Mouse (Mus musculus): Measurements from ENCODE around the gene Gm32742. TPM values are rescaled to one million over a fixed set of nuclear protein-coding genes. Genes with fewer than 3 reads are reported as not detected.
A peak's percentile ranks its signal among the peaks of the same experiment; 100 is the strongest.

Gm32742 gene
- 0.04 TPM in 1 of 2 replicates, not detected in the other for polyA plus RNA-seq (2014; fragmentation: Nextera tagmentation; extraction: Ambion mirVana)

GRCm38 (mm10) chr9:51165312-51166180, at the start of gene Gm32742:
Gm32742 (minus strand) TSS chr9:51165517.
- DNase-seq (ENCODE audit: low spot score) (peak; percentile 25), ATAC-seq (no peak)
- H3K4me3 ChIP-seq (ENCODE audit: low read depth, low read length), result no peak within 1 kb of the TSS
- H3K27me3 ChIP-seq (replicated peaks; ENCODE audit: control insufficient read depth, insufficient read depth, low read length), result no peaks in the 10 kb centered on the region
- H3K4me2 ChIP-seq (ENCODE audit: low read length), result no peak within 1 kb of the TSS
- no peaks in the 10 kb centered on the region for H3K9me3 ChIP-seq (replicated peaks; ENCODE audit: control insufficient read depth, low read length)
- no peaks in the 10 kb centered on the region for H3K36me3 ChIP-seq (ENCODE audit: control insufficient read depth, insufficient read depth, low read length)
- no peak within 1 kb of the TSS for H3K9ac ChIP-seq (ENCODE audit: low read length)
- H3K4me1 ChIP-seq (ENCODE audit: control insufficient read depth, insufficient read depth, low read length), result no peaks in the 10 kb centered on the region
- 40% methylated on average over 6 of the region's 6 CpGs for WGBS
- H3K27ac ChIP-seq (ENCODE audit: low read depth, low read length), result no peak within 1 kb of the TSS

- no peak overlapping the region for H3K9ac ChIP-seq (ENCODE audit: low read length)
- WGBS, result 94% methylated on average over 6 of the region's 6 CpGs
- H3K36me3 ChIP-seq (ENCODE audit: control insufficient read depth, insufficient read depth, low read length), result no peaks in the 10 kb centered on the region
- H3K9me3 ChIP-seq (replicated peaks; ENCODE audit: control insufficient read depth, low read length), result no peaks in the 10 kb centered on the region
- H3K27me3 ChIP-seq (replicated peaks; ENCODE audit: control insufficient read depth, insufficient read depth, low read length), result no peaks in the 10 kb centered on the region
- H3K4me2 ChIP-seq (ENCODE audit: low read length), result no peak overlapping the region
- no peaks in the 10 kb centered on the region for H3K4me1 ChIP-seq (ENCODE audit: control insufficient read depth, insufficient read depth, low read length)
- no peak for DNase-seq (ENCODE audit: low spot score)
- H3K4me3 ChIP-seq (ENCODE audit: low read depth, low read length), result no peak overlapping the region
- no peak overlapping the region for H3K27ac ChIP-seq (ENCODE audit: low read depth, low read length)
- ATAC-seq, result no peak
Measured at GRCm38 (mm10) chr9:51213729-51214237, 48.5 kb upstream of the Gm32742 start.

- no peak within 1 kb of the TSS for H3K4me2 ChIP-seq (ENCODE audit: low read length)
- no peak within 1 kb of the TSS for H3K4me3 ChIP-seq (ENCODE audit: low read depth, low read length)
- WGBS, result 86% methylated on average over 20 of the region's 20 CpGs
- H3K9me3 ChIP-seq (replicated peaks; ENCODE audit: control insufficient read depth, low read length), result no peaks in the 10 kb centered on the region
- DNase-seq (ENCODE audit: low spot score) (no peak), ATAC-seq (no peak)
- H3K4me1 ChIP-seq (ENCODE audit: control insufficient read depth, insufficient read depth, low read length), result no peaks in the 10 kb centered on the region
- H3K36me3 ChIP-seq (ENCODE audit: control insufficient read depth, insufficient read depth, low read length), result no peaks in the 10 kb centered on the region
- H3K9ac ChIP-seq (ENCODE audit: low read length), result no peak within 1 kb of the TSS
- no peak within 1 kb of the TSS for H3K27ac ChIP-seq (ENCODE audit: low read depth, low read length)
- no peaks in the 10 kb centered on the region for H3K27me3 ChIP-seq (replicated peaks; ENCODE audit: control insufficient read depth, insufficient read depth, low read length)
Measured at GRCm38 (mm10) chr9:51213023-51213728, 47.9 kb upstream of the Gm32742 start, which contains the start of gene Pou2af1. Pou2af1 (plus strand) TSS chr9:51213708.

- Histone ChIP-seq H3K27ac (ENCODE audit: low read depth, low read length) (no peak overlapping the region), H3K4me2 (ENCODE audit: low read length) (no peak overlapping the region), H3K27me3 (replicated peaks; ENCODE audit: control insufficient read depth, insufficient read depth, low read length) (no peaks in the 10 kb centered on the region), H3K36me3 (ENCODE audit: control insufficient read depth, insufficient read depth, low read length) (no peaks in the 10 kb centered on the region), H3K4me3 (ENCODE audit: low read depth, low read length) (no peak overlapping the region), H3K9me3 (replicated peaks; ENCODE audit: control insufficient read depth, low read length) (no peaks in the 10 kb centered on the region), H3K9ac (ENCODE audit: low read length) (no peak overlapping the region), H3K4me1 (ENCODE audit: control insufficient read depth, insufficient read depth, low read length) (no peaks in the 10 kb centered on the region)
- DNase-seq (ENCODE audit: low spot score) (no peak), ATAC-seq (no peak)
- WGBS, result 75% methylated on average over 6 of the region's 6 CpGs
Measured at GRCm38 (mm10) chr9:51211191-51211590, 45.9 kb upstream of the Gm32742 start.

GRCm38 (mm10) chr9:51208974-51209332, 43.6 kb upstream of the Gm32742 start:
- H3K4me3 ChIP-seq (ENCODE audit: low read depth, low read length), result no peak overlapping the region
- no peak overlapping the region for H3K9ac ChIP-seq (ENCODE audit: low read length)
- DNase-seq (ENCODE audit: low spot score), result peak; percentile 19
- 87% methylated on average over 2 of the region's 2 CpGs for WGBS
- ATAC-seq, result no peak
- no peaks in the 10 kb centered on the region for H3K36me3 ChIP-seq (ENCODE audit: control insufficient read depth, insufficient read depth, low read length)
- no peak overlapping the region for H3K27ac ChIP-seq (ENCODE audit: low read depth, low read length)
- H3K9me3 ChIP-seq (replicated peaks; ENCODE audit: control insufficient read depth, low read length), result no peaks in the 10 kb centered on the region
- H3K27me3 ChIP-seq (replicated peaks; ENCODE audit: control insufficient read depth, insufficient read depth, low read length), result no peaks in the 10 kb centered on the region
- H3K4me2 ChIP-seq (ENCODE audit: low read length), result no peak overlapping the region
- H3K4me1 ChIP-seq (ENCODE audit: control insufficient read depth, insufficient read depth, low read length), result no peaks in the 10 kb centered on the region

GRCm38 (mm10) chr9:51194790-51195189, 29.5 kb upstream of the Gm32742 start:
- Histone ChIP-seq H3K27me3 (replicated peaks; ENCODE audit: control insufficient read depth, insufficient read depth, low read length) (no peaks in the 10 kb centered on the region), H3K36me3 (ENCODE audit: control insufficient read depth, insufficient read depth, low read length) (no peaks in the 10 kb centered on the region), H3K4me3 (ENCODE audit: low read depth, low read length) (no peak overlapping the region), H3K9ac (ENCODE audit: low read length) (no peak overlapping the region), H3K9me3 (replicated peaks; ENCODE audit: control insufficient read depth, low read length) (no peaks in the 10 kb centered on the region), H3K4me1 (ENCODE audit: control insufficient read depth, insufficient read depth, low read length) (no peaks in the 10 kb centered on the region), H3K4me2 (ENCODE audit: low read length) (no peak overlapping the region), H3K27ac (ENCODE audit: low read depth, low read length) (no peak overlapping the region)
- DNase-seq (ENCODE audit: low spot score) (no peak), ATAC-seq (no peak)
- 74% methylated on average over 4 of the region's 4 CpGs for WGBS

GRCm38 (mm10) chr9:51190655-51191054, 25.3 kb upstream of the Gm32742 start:
- Histone ChIP-seq H3K9me3 (replicated peaks; ENCODE audit: control insufficient read depth, low read length) (no peaks in the 10 kb centered on the region), H3K36me3 (ENCODE audit: control insufficient read depth, insufficient read depth, low read length) (no peaks in the 10 kb centered on the region), H3K27me3 (replicated peaks; ENCODE audit: control insufficient read depth, insufficient read depth, low read length) (no peaks in the 10 kb centered on the region), H3K4me2 (ENCODE audit: low read length) (no peak overlapping the region), H3K4me3 (ENCODE audit: low read depth, low read length) (no peak overlapping the region), H3K27ac (ENCODE audit: low read depth, low read length) (no peak overlapping the region), H3K9ac (ENCODE audit: low read length) (no peak overlapping the region), H3K4me1 (ENCODE audit: control insufficient read depth, insufficient read depth, low read length) (no peaks in the 10 kb centered on the region)
- ATAC-seq, result no peak
- 88% methylated on average over 3 of the region's 3 CpGs for WGBS
- DNase-seq (ENCODE audit: low spot score), result no peak

- Histone ChIP-seq H3K9me3 (replicated peaks; ENCODE audit: control insufficient read depth, low read length) (no peaks in the 10 kb centered on the region), H3K27me3 (replicated peaks; ENCODE audit: control insufficient read depth, insufficient read depth, low read length) (no peaks in the 10 kb centered on the region), H3K9ac (ENCODE audit: low read length) (no peak overlapping the region), H3K27ac (ENCODE audit: low read depth, low read length) (no peak overlapping the region), H3K4me1 (ENCODE audit: control insufficient read depth, insufficient read depth, low read length) (no peaks in the 10 kb centered on the region), H3K4me3 (ENCODE audit: low read depth, low read length) (no peak overlapping the region), H3K4me2 (ENCODE audit: low read length) (no peak overlapping the region), H3K36me3 (ENCODE audit: control insufficient read depth, insufficient read depth, low read length) (no peaks in the 10 kb centered on the region)
- DNase-seq (ENCODE audit: low spot score) (no peak), ATAC-seq (no peak)
- WGBS, result 74% methylated on average over 5 of the region's 5 CpGs
Measured at GRCm38 (mm10) chr9:51185871-51186270, 20.6 kb upstream of the Gm32742 start.

GRCm38 (mm10) chr9:51185386-51185785, 20.1 kb upstream of the Gm32742 start:
- no peaks in the 10 kb centered on the region for H3K27me3 ChIP-seq (replicated peaks; ENCODE audit: control insufficient read depth, insufficient read depth, low read length)
- 87% methylated on average over 4 of the region's 4 CpGs for WGBS
- no peak overlapping the region for H3K9ac ChIP-seq (ENCODE audit: low read length)
- no peak overlapping the region for H3K4me2 ChIP-seq (ENCODE audit: low read length)
- H3K4me3 ChIP-seq (ENCODE audit: low read depth, low read length), result no peak overlapping the region
- no peak overlapping the region for H3K27ac ChIP-seq (ENCODE audit: low read depth, low read length)
- ATAC-seq (no peak), DNase-seq (ENCODE audit: low spot score) (no peak)
- H3K9me3 ChIP-seq (replicated peaks; ENCODE audit: control insufficient read depth, low read length), result no peaks in the 10 kb centered on the region
- H3K4me1 ChIP-seq (ENCODE audit: control insufficient read depth, insufficient read depth, low read length), result no peaks in the 10 kb centered on the region
- no peaks in the 10 kb centered on the region for H3K36me3 ChIP-seq (ENCODE audit: control insufficient read depth, insufficient read depth, low read length)
